Mouse (Mus musculus): ENCODE measurements around the gene Nxpe4. TPM values are rescaled to one million over a fixed set of nuclear protein-coding genes. Genes with fewer than 3 reads are reported as not detected.

Nxpe4 gene
- total RNA-seq, 1 experiment from 2014 or later = 6.8 TPM

- no peak for DNase-seq
Observed at GRCm38 (mm10) chr9:48329597-48329996, 167.8 kb downstream of the Nxpe4 start.

- DNase-seq = no peak
Observed at GRCm38 (mm10) chr9:48338783-48339455, 177.1 kb downstream of the Nxpe4 start.

DNA sequence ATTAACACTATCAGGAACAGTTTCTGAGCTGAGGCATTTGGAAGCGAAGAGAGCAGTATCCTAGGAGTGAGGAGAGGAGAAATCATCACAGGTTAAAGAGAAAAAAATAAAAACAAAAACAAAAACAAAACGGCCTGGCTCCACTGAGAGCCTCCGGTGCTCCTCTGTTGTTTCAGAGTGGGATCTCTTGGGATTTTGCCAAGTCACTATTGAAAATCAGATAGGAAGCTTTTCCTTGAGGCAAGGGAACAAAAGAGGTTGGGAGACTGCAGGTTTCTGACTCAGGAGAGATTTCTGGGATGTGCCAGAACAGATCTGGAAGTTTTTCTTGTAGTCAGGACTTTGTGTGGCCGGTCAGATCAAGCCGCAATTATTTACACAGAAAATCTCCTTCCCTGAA, 177.7 kb downstream of the Nxpe4 start:
- no peak for DNase-seq

DNA sequence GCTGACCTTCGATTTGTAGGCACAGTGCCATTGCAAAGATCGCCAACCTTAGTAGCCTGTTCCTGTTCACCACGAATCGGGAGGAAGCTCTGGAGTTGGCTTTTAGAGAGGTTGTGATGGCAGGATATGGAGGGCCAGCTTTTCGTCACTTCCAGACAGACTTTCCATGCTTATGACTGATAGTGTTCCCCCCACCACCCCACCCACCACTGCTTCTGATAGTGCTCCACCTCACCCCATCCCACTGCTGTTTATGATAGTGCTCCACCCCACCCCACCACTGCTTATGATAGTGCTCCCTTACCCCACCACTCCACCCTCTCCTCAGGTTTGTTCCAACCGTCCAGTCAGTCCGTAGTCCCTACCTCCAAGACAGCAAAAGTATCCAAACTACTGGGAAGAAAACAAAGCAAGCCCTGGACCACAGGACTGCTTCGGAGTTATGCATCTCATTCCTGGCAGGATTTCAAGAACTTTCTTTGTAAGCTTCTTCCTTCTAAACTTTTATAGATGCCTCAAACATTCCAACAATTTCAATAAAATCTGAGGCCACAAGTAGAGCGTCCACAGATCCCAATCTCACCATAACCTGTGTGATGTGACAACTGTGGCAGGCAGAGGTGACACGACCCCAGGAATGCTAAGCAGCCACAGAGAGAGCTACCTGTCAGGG, 179.0 kb downstream of the Nxpe4 start:
- no peak for DNase-seq

GRCm38 (mm10) chr9:48345456-48345855, 183.6 kb downstream of the Nxpe4 start:
- DNase-seq = no peak

DNA sequence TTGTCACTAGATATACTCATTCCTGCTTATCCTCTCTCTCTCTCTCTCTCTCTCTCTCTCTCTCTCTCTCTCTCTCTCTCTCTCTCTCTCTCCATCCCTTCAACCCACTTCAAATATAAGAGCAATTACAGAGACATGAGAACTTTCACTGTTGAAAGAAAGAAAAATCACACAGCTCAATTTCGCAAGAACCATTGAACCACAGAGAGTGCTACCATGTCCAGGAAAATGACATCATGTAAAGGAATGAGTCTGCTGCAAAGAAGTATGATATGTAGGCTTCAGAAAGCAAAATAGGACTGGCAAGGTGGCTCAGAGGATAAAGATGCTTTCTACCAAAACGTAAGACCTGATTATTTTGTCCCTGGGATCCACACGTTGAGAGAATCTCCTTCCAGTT, 184.0 kb downstream of the Nxpe4 start:
- DNase-seq = no peak

- no peak for DNase-seq
Observed at GRCm38 (mm10) chr9:48353148-48353698, 191.4 kb downstream of the Nxpe4 start, which contains the start of gene Nxpe2. TSS of gene Nxpe2 (minus strand) at chr9:48353454.

DNA sequence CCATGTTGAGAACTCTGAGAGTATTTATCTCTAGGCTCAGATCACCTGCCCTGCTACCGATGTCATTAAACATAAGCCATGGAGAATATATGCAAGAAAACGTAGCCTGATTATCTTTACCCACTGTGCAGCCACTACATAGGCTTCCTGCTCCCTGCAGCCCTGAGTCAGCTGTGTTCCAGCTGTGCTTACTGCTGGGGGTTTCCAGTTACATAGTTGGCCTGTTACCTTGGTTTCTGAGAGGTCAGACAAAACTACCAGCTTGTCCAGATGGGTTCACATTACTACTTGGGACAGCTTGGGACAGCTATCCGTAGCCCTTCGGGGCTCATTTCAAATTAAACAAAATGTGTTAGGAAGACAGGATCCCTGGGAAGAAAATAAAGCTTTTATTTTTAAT, 192.3 kb downstream of the Nxpe4 start:
- DNase-seq = no peak

GRCm38 (mm10) chr9:48354793-48355192, 193.0 kb downstream of the Nxpe4 start:
- DNase-seq = peak; percentile 86

GRCm38 (mm10) chr9:48357097-48357496, 195.3 kb downstream of the Nxpe4 start:
- no peak for DNase-seq

- no peak for DNase-seq
Observed at GRCm38 (mm10) chr9:48360826-48361225, 199.0 kb downstream of the Nxpe4 start.

GRCm38 (mm10) chr9:48361815-48362631, 200.2 kb downstream of the Nxpe4 start:
- DNase-seq = no peak

DNA sequence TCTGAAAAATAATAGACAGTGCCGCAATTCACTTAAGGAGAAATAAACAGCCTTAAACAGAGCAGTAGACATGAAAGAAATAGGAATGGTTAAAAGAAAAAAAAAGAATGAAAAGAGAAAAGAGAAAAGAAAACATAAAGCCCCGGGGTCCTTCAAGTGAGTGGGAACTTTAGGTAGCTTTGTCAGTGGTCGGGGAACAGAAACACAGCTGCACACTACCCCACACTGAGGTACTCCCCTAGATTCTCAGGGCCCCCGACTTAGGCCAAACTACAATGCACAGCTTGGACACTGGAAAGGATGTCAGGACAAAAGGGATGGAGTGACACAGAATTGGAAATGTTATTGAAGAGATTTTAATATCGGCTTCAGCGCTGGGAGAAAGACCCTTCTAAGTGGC, 200.9 kb downstream of the Nxpe4 start:
- no peak for DNase-seq

- no peak for DNase-seq
Observed at GRCm38 (mm10) chr9:48373232-48373878, 211.5 kb downstream of the Nxpe4 start.

DNA sequence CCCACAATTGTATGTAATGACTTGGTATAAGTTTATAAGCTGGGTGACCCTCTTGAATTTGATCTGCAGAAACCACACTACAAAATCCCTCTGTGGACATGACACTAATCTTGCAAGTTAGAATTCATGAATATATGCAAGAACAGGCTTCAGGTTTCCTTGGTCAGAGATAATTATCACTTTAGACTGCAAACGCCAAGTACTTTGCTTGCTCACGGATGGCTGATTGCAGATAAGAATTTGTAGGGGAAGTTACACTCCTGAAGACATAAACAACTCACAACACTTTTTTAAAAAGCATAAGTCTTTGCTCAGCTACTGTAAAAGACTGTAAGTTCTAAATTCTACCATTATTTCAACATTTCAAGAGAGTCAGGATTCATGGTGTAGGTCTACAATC, 212.5 kb downstream of the Nxpe4 start:
- no peak for DNase-seq

DNA sequence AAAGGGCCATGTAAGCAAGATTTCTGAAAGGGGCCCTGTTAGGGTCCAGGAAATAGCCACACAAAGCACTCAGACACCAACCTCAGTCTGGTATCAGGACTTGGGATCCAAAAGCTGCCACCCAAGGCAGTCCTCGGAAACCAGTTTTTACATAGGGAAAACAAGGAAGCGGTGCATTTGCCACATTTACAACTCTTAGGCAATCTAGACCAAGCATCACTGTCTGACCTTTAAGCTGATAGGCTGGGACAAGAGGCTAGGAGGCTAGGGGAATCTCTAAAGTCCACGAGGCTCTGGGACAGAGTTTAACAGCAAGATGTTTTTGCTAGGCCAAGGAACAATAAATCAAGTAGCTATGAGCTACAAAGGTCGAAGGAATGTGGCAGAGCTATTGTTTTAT, 226.6 kb downstream of the Nxpe4 start:
- DNase-seq = no peak

DNA sequence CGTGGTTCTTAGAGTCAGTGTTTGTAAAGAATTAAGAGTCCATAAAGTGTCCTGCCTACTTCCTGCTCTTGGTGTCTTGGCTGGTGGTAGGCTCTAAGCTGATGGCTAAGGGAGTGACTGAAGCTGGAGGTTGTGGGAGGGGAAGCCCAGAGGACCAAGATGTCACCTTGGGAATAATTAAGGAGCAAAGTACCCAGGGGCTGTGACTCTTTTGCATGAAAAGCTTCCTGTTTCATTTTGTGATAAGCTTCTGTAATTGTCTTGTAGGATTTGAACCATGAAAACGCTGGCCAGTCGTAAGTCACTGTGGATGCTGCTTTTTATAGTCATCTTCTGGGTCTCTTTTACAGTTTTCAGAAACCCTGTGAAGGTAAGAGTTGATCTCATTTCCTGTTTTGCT, 228.2 kb downstream of the Nxpe4 start:
- no peak for DNase-seq

DNA sequence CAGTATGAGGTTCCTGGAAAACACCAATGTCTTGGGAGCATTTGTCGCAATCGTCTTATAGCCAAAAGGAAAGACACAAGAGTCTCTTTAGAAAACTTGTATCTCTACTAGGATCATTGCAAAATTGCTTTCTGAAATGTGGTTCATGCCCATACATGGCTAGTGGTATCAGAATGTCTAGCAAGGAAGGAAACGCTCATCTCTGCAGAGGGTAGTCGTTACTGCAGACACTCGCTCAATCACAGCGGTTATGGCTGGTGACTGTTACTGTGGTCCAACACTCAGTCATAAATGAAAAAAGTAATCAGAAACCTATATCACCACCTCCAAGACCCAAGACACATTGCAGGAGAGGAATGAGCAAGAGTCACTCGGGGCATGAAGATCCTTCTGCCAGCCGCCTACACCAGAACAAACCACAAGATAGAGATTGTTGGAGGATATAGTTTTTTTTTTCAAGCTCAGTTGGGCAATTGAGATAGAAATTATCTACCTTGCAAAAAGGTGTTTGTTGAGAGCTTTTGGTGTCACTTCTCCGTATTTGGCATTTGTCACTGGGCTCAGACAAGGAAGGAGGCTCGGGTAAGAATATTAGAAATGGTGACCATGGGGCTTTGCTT, 241.9 kb downstream of the Nxpe4 start:
- no peak for DNase-seq

DNA sequence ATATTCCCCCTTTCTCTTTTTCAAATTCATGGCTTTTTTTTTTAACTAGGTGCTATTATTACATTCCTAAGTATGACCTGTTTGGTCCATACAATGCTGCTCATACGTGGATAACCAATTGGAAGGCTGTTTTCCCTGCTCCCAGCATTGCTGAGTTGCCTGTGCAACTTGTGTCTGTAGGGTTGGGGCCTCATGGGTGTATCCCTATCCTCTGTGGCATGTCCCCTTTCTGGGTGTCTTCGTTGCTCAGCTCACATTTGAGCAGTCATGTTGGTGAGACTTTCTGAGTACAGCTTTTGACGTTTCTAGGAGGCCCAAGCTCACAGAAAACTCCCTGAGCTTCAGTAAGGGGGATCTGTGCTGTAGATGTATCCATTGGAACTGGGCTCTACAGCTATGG, 242.9 kb downstream of the Nxpe4 start:
- DNase-seq = no peak

GRCm38 (mm10) chr9:48407549-48408327, 245.9 kb downstream of the Nxpe4 start:
- DNase-seq = no peak

Measured in adrenal gland, postnatal 14 days (tissue).